Mouse (Mus musculus) heart, adult 8-10 months (tissue): ENCODE data around the gene Fam205a2. TPM values are rescaled to one million over a fixed set of nuclear protein-coding genes. Genes with fewer than 3 reads are reported as not detected.
"Not testable (repeated sequence)": the region's sequence is repeated elsewhere in the genome, so short reads cannot be mapped to it uniquely, and the experiment has no call there.

ENCODE experiments used
- DNase-seq: peaks from one replicate; pipeline ENCODE4 v3.0.0; 2022; ENCODE audit warnings: low spot score
- total RNA-seq, 4 experiments: library from RNA; stranded (reverse); gene quantifications; 2 replicates each; pipeline ENCODE4 v1.2.4; 2022

Gene Fam205a2
- total RNA-seq, result under 1 TPM in 1 of 4 experiments, not detected in 3; 0.11 TPM

GRCm38 (mm10) chr4:42528075-42528474 lies at the start of gene Fam205a2:
Gene Fam205a2, minus strand, starts transcription at chr4:42528175.
- DNase-seq, result not testable (repeated sequence)

Other genes starting within 250 kb of the Fam205a2 start
- not detected for gene Gm21953, start 233.9 kb downstream of the Fam205a2 start, total RNA-seq
- under 1 TPM in 1 of 4 experiments, not detected in 3; 0.11 TPM for gene Fam205a3, start 209.8 kb downstream of the Fam205a2 start, total RNA-seq
- not detected for gene Gm21586, start 88.8 kb downstream of the Fam205a2 start, total RNA-seq
- under 1 TPM in 1 of 4 experiments, not detected in 3; 0.13 TPM for gene Gm2163, start 61.4 kb downstream of the Fam205a2 start, total RNA-seq
- not detected for gene Gm10591, start 84.0 kb upstream of the Fam205a2 start, total RNA-seq
- 1 to 10 TPM; 2.0 to 5.4 (median 2.9) TPM for gene Gm2564, start 101.5 kb upstream of the Fam205a2 start, total RNA-seq
- gene Ccl27b, start 127.1 kb upstream of the Fam205a2 start, total RNA-seq, result not detected
- under 1 TPM in 1 of 4 experiments, not detected in 3; 0.23 TPM for gene Il11ra2, start 133.7 kb upstream of the Fam205a2 start, total RNA-seq
- gene 4930578G10Rik, start 207.4 kb upstream of the Fam205a2 start, total RNA-seq, result not detected
- gene Ccl19, start 228.4 kb upstream of the Fam205a2 start, total RNA-seq, result under 1 TPM; 0.50 to 0.75 (median 0.61) TPM
- gene Ccl21a, start 245.8 kb upstream of the Fam205a2 start, total RNA-seq, result 10 to 100 TPM; 55.3 to 66.3 (median 58.5) TPM